Mouse (Mus musculus): ENCODE measurements around the gene 4931406C07Rik. TPM values are rescaled to one million over a fixed set of nuclear protein-coding genes. Genes with fewer than 3 reads are reported as not detected.

Gene 4931406C07Rik
- total RNA-seq, 1 experiment: 6.5 TPM

DNA sequence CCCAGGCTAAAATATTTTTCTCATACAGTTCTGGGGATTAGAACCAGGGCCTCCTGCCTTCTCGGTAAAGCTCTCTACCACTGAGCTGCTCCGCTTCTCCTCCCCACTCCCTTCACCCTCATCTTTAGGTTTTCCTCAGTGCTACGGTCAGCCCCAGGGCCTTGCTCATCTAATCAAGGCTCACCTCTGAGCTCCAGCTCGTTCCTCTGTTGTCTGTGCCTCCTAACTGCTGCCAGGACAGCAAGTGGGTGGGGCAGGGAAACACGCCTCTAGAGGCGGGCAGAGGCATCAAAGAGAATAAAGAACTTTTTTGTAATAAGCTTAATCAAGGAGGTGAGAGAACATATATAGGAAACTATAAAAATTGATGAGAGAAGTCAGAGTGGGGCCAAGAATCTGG lies 18.4 kb downstream of the 4931406C07Rik start:
- no peak for DNase-seq (ENCODE audit: low read depth, low spot score)
- in situ Hi-C loops (cut with MboI; ENCODE audit: low sequenced_read_pairs in 2 of 2, unreplicated experiment in 2 of 2): no loop called here
- no peak for TF ChIP-seq HCFC1 (IDR thresholded peaks at IDR 0.05; ENCODE audit: borderline replicate concordance, insufficient read depth, low read length)
- no peak for TF ChIP-seq CHD2 (IDR thresholded peaks at IDR 0.05; ENCODE audit: low read depth, low read length)
- TF ChIP-seq ZC3H11A (IDR thresholded peaks at IDR 0.05; ENCODE audit: borderline replicate concordance, low read depth, low read length): no peak
- no peak for TF ChIP-seq MAFK (IDR thresholded peaks at IDR 0.05; ENCODE audit: insufficient read depth, low read depth, low read length)
- TF ChIP-seq ZNF384 (IDR thresholded peaks at IDR 0.05; ENCODE audit: low read depth, low read length): no peak
- Histone ChIP-seq H3K36me3 (ENCODE audit: control insufficient read depth, insufficient read depth, low read length, poor library complexity, severe bottlenecking) (no peaks in the 10 kb centered on the region), H3K4me3 (ENCODE audit: insufficient read depth in 1 of 2, low read depth in 1 of 2, low read length in 2 of 2, poor library complexity in 1 of 2, severe bottlenecking in 1 of 2) (no peak overlapping the region), H3K9ac (ENCODE audit: insufficient read depth, low read depth, low read length, poor library complexity, severe bottlenecking) (peak overlapping the region; percentile 47; the same call in 1 of the 2 replicates), H3K4me1 (ENCODE audit: control insufficient read depth in 2 of 2, insufficient read depth in 2 of 2, low read length in 2 of 2, poor library complexity in 1 of 2) (peaks cover 0 to 6% of the 10 kb centered on the region in 2 experiments; a peak in 1 of 4 replicates), H3K27ac (ENCODE audit: insufficient read depth, low read depth, low read length, poor library complexity, severe bottlenecking) (no peak overlapping the region), H3K9me3 (ENCODE audit: control insufficient read depth, insufficient read depth, low read depth, low read length) (no peaks in the 10 kb centered on the region)

DNA sequence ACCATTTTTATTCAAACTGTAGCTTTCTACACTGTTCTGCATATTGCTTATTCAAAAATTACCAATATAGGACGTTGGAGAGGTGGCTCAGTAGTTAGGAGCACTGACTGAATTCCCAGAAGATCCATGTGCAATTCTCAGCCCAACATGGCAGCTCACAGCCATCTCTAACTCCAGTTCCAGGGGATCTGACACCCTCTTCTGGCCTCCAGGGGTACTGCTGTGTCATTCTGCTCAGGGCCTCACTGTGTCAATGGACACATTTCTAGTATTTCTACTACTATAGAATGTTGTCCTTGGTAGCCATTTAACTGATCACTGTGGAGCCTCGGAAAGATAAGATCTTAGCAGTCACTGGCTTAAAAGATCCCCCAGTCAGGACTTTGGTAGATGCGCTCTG lies 20.8 kb downstream of the 4931406C07Rik start:
- TF ChIP-seq ZC3H11A (IDR thresholded peaks at IDR 0.05; ENCODE audit: borderline replicate concordance, low read depth, low read length) (0 out of 2 replicates have a peak, but pooled peaks have one; percentile 50), CHD2 (IDR thresholded peaks at IDR 0.05; ENCODE audit: low read depth, low read length) (no peak)
- no peaks in the 10 kb centered on the region for H3K36me3 ChIP-seq (ENCODE audit: control insufficient read depth, insufficient read depth, low read length, poor library complexity, severe bottlenecking)
- DNase-seq (ENCODE audit: low read depth, low spot score): no peak
- in situ Hi-C loops (cut with MboI; ENCODE audit: low sequenced_read_pairs in 2 of 2, unreplicated experiment in 2 of 2): no loop called here
- no peak overlapping the region for H3K4me3 ChIP-seq (ENCODE audit: insufficient read depth in 1 of 2, low read depth in 1 of 2, low read length in 2 of 2, poor library complexity in 1 of 2, severe bottlenecking in 1 of 2)
- H3K9ac ChIP-seq (ENCODE audit: insufficient read depth, low read depth, low read length, poor library complexity, severe bottlenecking): no peak overlapping the region
- no peak overlapping the region for H3K27ac ChIP-seq (ENCODE audit: insufficient read depth, low read depth, low read length, poor library complexity, severe bottlenecking)
- peaks cover 0 to 6% of the 10 kb centered on the region in 2 experiments; a peak in 1 of 4 replicates for H3K4me1 ChIP-seq (ENCODE audit: control insufficient read depth in 2 of 2, insufficient read depth in 2 of 2, low read length in 2 of 2, poor library complexity in 1 of 2)
- H3K9me3 ChIP-seq (ENCODE audit: control insufficient read depth, insufficient read depth, low read depth, low read length): no peaks in the 10 kb centered on the region

DNA sequence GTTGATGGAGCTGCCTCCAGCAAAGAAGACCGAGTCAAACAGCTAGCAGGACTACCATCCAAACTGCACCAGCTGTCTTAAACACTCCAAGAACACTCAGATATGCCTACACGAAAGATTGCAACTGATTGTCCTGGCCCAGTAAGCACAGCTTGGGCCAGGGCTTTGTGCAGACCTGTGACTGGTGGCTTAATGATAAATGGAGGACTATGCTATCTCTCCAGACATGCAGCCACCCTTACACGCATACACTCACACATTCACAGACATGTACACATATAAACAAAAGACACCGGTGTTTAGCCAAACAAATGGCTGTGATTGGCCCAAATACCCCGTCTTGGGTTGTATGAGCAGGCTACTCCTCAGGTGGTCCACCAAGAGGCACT lies 25.8 kb downstream of the 4931406C07Rik start:
- in situ Hi-C loops (cut with MboI; ENCODE audit: low sequenced_read_pairs in 2 of 2, unreplicated experiment in 2 of 2): no loop called here
- peaks cover 3% of the 10 kb centered on the region in 2 experiments; a peak in 1 of 4 replicates for H3K4me1 ChIP-seq (ENCODE audit: control insufficient read depth in 2 of 2, insufficient read depth in 2 of 2, low read length in 2 of 2, poor library complexity in 1 of 2)
- H3K9me3 ChIP-seq (ENCODE audit: control insufficient read depth, insufficient read depth, low read depth, low read length): no peaks in the 10 kb centered on the region
- peak overlapping the region; percentile 75 to 83 for H3K4me3 ChIP-seq (ENCODE audit: insufficient read depth in 1 of 2, low read depth in 1 of 2, low read length in 2 of 2, poor library complexity in 1 of 2, severe bottlenecking in 1 of 2)
- DNase-seq (ENCODE audit: low read depth, low spot score): no peak
- peak overlapping the region; percentile 84 for H3K9ac ChIP-seq (ENCODE audit: insufficient read depth, low read depth, low read length, poor library complexity, severe bottlenecking)
- H3K27ac ChIP-seq (ENCODE audit: insufficient read depth, low read depth, low read length, poor library complexity, severe bottlenecking): no peak overlapping the region
- peaks cover 11% of the 10 kb centered on the region for H3K36me3 ChIP-seq (ENCODE audit: control insufficient read depth, insufficient read depth, low read length, poor library complexity, severe bottlenecking)
- TF ChIP-seq ZC3H11A (IDR thresholded peaks at IDR 0.05; ENCODE audit: borderline replicate concordance, low read depth, low read length) (no peak), HCFC1 (IDR thresholded peaks at IDR 0.05; ENCODE audit: borderline replicate concordance, insufficient read depth, low read length) (no peak), CHD2 (IDR thresholded peaks at IDR 0.05; ENCODE audit: low read depth, low read length) (no peak), ZNF384 (IDR thresholded peaks at IDR 0.05; ENCODE audit: low read depth, low read length) (no peak), MAFK (IDR thresholded peaks at IDR 0.05; ENCODE audit: insufficient read depth, low read depth, low read length) (no peak)

DNA sequence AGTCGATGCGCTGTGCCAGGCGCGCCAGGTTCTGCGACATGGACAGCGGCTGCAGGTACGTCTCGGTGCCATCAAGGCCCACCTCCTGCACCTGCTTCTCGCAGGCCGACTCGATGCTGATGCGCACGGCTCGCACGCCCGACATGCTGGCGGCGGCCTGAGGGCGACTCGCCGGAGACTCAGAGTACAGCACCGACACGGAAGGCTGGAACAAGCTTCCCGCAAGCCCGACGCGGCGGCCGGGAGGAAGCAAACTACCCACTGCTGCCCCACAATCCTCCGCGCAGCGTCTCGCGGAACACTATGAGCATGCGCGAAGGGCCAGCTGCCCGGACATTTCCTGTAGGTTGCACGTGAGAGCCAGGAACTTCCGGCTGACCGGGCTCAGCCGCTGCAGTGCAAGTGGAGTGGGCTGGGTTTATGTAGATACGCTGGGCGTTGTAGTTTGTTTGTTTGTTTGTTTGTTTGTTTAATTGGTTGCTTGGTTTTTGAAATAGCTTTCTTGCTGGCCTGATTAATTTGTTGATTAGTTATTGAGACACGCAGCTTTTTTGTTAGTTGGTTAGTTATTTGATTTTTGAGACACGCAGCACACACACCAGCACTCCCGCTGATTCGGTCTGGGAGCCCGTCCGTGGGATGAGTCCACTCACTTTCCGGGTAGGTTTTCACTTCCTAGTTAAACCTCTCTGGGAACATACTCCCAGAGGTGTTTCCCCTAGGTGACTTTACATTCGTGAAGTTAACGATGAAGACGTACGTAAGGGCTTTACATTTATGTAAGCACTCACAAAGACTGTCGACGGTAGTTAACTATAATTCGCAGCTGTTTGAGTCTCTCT lies 26.4 kb downstream of the 4931406C07Rik start, which contains the start of gene Med17:
Med17 (minus strand) TSS at position 283 of the 842 bp plus-strand sequence.
- Histone ChIP-seq H3K36me3 (ENCODE audit: control insufficient read depth, insufficient read depth, low read length, poor library complexity, severe bottlenecking) (peaks cover 14% of the 10 kb centered on the region), H3K27ac (ENCODE audit: insufficient read depth, low read depth, low read length, poor library complexity, severe bottlenecking) (peak within 1 kb of the TSS; percentile 13; the same call in 1 of the 2 replicates), H3K4me3 (ENCODE audit: insufficient read depth in 1 of 2, low read depth in 1 of 2, low read length in 2 of 2, poor library complexity in 1 of 2, severe bottlenecking in 1 of 2) (peak within 1 kb of the TSS; percentile 75 to 83), H3K4me1 (ENCODE audit: control insufficient read depth in 2 of 2, insufficient read depth in 2 of 2, low read length in 2 of 2, poor library complexity in 1 of 2) (peaks cover 3% of the 10 kb centered on the region in 2 experiments; a peak in 1 of 4 replicates), H3K9me3 (ENCODE audit: control insufficient read depth, insufficient read depth, low read depth, low read length) (no peaks in the 10 kb centered on the region), H3K9ac (ENCODE audit: insufficient read depth, low read depth, low read length, poor library complexity, severe bottlenecking) (peak within 1 kb of the TSS; percentile 94)
- in situ Hi-C loops (cut with MboI; ENCODE audit: low sequenced_read_pairs in 2 of 2, unreplicated experiment in 2 of 2): no loop called here
- TF ChIP-seq HCFC1 (IDR thresholded peaks at IDR 0.05; ENCODE audit: borderline replicate concordance, insufficient read depth, low read length) (peak; percentile 81), MAFK (IDR thresholded peaks at IDR 0.05; ENCODE audit: insufficient read depth, low read depth, low read length) (no peak)
- DNase-seq (ENCODE audit: low read depth, low spot score): peak; percentile 92

Measured in ES-E14 (cell line).